Mouse (Mus musculus) midbrain, embryonic 16.5 days (tissue): ENCODE results near the gene Dock1. TPM values are rescaled to one million over a fixed set of nuclear protein-coding genes. Genes with fewer than 3 reads are reported as not detected.
A peak's percentile ranks its signal among the peaks of the same experiment; 100 is the strongest.

Experiments
- ATAC-seq: fragments of 200-750 bp; cut with Nextera tagmentation; 2 replicates; pipeline ENCODE4 v1.8.0; 2017; ENCODE audit warnings: moderate TSS enrichment
- H3K27ac ChIP-seq: fragments of 300-500 bp; sonication (generic); 2 replicates; pipeline ENCODE4 v1.5.1; 2014; ENCODE audit warnings: mild to moderate bottlenecking, low read length, mixed read lengths
- H3K27me3 ChIP-seq: fragments of 300-500 bp; sonication (generic); 2 replicates; pipeline ENCODE4 v1.6.1; 2014; ENCODE audit warnings: low read depth, low read length, mixed read lengths; ENCODE audit not compliant: control insufficient read depth, insufficient read depth
- H3K36me3 ChIP-seq: fragments of 300-500 bp; sonication (generic); 2 replicates; pipeline ENCODE4 v1.6.1; 2014; ENCODE audit warnings: mild to moderate bottlenecking, low read length, moderate library complexity, mixed read lengths; ENCODE audit not compliant: control insufficient read depth, insufficient read depth
- H3K4me1 ChIP-seq: fragments of 300-500 bp; sonication (generic); 2 replicates; pipeline ENCODE4 v1.6.1; 2014; ENCODE audit warnings: mild to moderate bottlenecking, low read length, mixed read lengths; ENCODE audit not compliant: control insufficient read depth, insufficient read depth
- H3K4me2 ChIP-seq: fragments of 300-500 bp; sonication (generic); 2 replicates; pipeline ENCODE4 v1.6.1; 2014; ENCODE audit warnings: mild to moderate bottlenecking, low read length, mixed read lengths
- H3K4me3 ChIP-seq: fragments of 300-500 bp; sonication (generic); 2 replicates; pipeline ENCODE4 v1.5.1; 2014; ENCODE audit warnings: low read depth, mild to moderate bottlenecking, low read length, moderate library complexity, mixed read lengths
- H3K9ac ChIP-seq: fragments of 300-500 bp; sonication (generic); 2 replicates; pipeline ENCODE4 v1.6.1; 2014; ENCODE audit warnings: low read depth, low read length, mixed read lengths
- H3K9me3 ChIP-seq: fragments of 300-500 bp; sonication (generic); replicated peaks from 2 replicates; pipeline ENCODE4 v1.6.1; 2014; ENCODE audit warnings: mild to moderate bottlenecking, low read length, mixed read lengths; ENCODE audit not compliant: control insufficient read depth, poor library complexity, severe bottlenecking
- WGBS: fragments of 180-500 bp; shearing (Covaris S2); extraction: QIAGEN DNeasy Blood & Tissue Kit; methylation state at CpG from one replicate; pipeline ENCODE4 v1.1.7; 2014; 5-methylcytosine and 5-hydroxymethylcytosine counted together
- polyA plus RNA-seq: library from polyadenylated mRNA; unstranded; fragments of >200 nt; fragmentation: Nextera tagmentation; extraction: Ambion mirVana; gene quantifications from 2 replicates; pipeline ENCODE4 v1.2.1, GENCODE M21; 2015

The Dock1 gene
- polyA plus RNA-seq, 1 experiment from 2014 or later: 5.5 TPM

- WGBS: 77% methylated on average over 5 of the region's 5 CpGs
- H3K9ac ChIP-seq: no peak overlapping the region
- ATAC-seq: no peak
- no peaks in the 10 kb centered on the region for H3K36me3 ChIP-seq
- no peaks in the 10 kb centered on the region for H3K9me3 ChIP-seq
- no peak overlapping the region for H3K4me2 ChIP-seq
- H3K27ac ChIP-seq: no peak overlapping the region
- no peak overlapping the region for H3K4me3 ChIP-seq
- no peaks in the 10 kb centered on the region for H3K27me3 ChIP-seq
- no peaks in the 10 kb centered on the region for H3K4me1 ChIP-seq
These were observed 32.0 kb downstream of the Dock1 start for GRCm38 (mm10) chr7:134702481-134702880.

- WGBS: 83% methylated on average over 2 of the region's 2 CpGs
- H3K4me2 ChIP-seq: no peak overlapping the region
- H3K9me3 ChIP-seq: no peaks in the 10 kb centered on the region
- no peak overlapping the region for H3K4me3 ChIP-seq
- H3K36me3 ChIP-seq: no peaks in the 10 kb centered on the region
- no peaks in the 10 kb centered on the region for H3K27me3 ChIP-seq
- no peaks in the 10 kb centered on the region for H3K4me1 ChIP-seq
- ATAC-seq: no peak
- no peak overlapping the region for H3K27ac ChIP-seq
- H3K9ac ChIP-seq: no peak overlapping the region
These were observed 33.2 kb downstream of the Dock1 start for GRCm38 (mm10) chr7:134703704-134704103.

GRCm38 (mm10) chr7:134709226-134709853 lies 38.9 kb downstream of the Dock1 start:
- Histone ChIP-seq H3K27ac (peak overlapping the region; percentile 15; the same call in 1 of the 2 replicates), H3K4me1 (no peaks in the 10 kb centered on the region; the same call in 1 of the 2 replicates), H3K9ac (0 out of 2 replicates have a peak overlapping the region, but pooled peaks have one; percentile 11), H3K9me3 (no peaks in the 10 kb centered on the region), H3K4me3 (no peak overlapping the region), H3K36me3 (no peaks in the 10 kb centered on the region), H3K4me2 (no peak overlapping the region), H3K27me3 (no peaks in the 10 kb centered on the region)
- ATAC-seq: peak; percentile 82
- 12% methylated on average over 5 of the region's 5 CpGs for WGBS

GRCm38 (mm10) chr7:134711576-134711975 lies 41.1 kb downstream of the Dock1 start:
- Histone ChIP-seq H3K27me3 (no peaks in the 10 kb centered on the region), H3K36me3 (no peaks in the 10 kb centered on the region), H3K4me3 (no peak overlapping the region), H3K4me1 (no peaks in the 10 kb centered on the region; the same call in 1 of the 2 replicates), H3K27ac (no peak overlapping the region), H3K4me2 (no peak overlapping the region), H3K9me3 (no peaks in the 10 kb centered on the region), H3K9ac (no peak overlapping the region)
- ATAC-seq: no peak
- WGBS: 92% methylated on average over 1 of the region's 1 CpGs

- H3K4me1 ChIP-seq: no peaks in the 10 kb centered on the region; the same call in 1 of the 2 replicates
- no peaks in the 10 kb centered on the region for H3K9me3 ChIP-seq
- 77% methylated on average over 3 of the region's 3 CpGs for WGBS
- ATAC-seq: no peak
- no peak overlapping the region for H3K27ac ChIP-seq
- no peak overlapping the region for H3K4me3 ChIP-seq
- no peaks in the 10 kb centered on the region for H3K27me3 ChIP-seq
- no peak overlapping the region for H3K4me2 ChIP-seq
- H3K9ac ChIP-seq: no peak overlapping the region
- no peaks in the 10 kb centered on the region for H3K36me3 ChIP-seq
These were observed 49.0 kb downstream of the Dock1 start for GRCm38 (mm10) chr7:134719406-134719805.

- Histone ChIP-seq H3K27me3 (no peaks in the 10 kb centered on the region), H3K36me3 (no peaks in the 10 kb centered on the region), H3K4me1 (peaks cover 15% of the 10 kb centered on the region), H3K9me3 (no peaks in the 10 kb centered on the region), H3K9ac (no peak overlapping the region), H3K4me3 (no peak overlapping the region), H3K4me2 (no peak overlapping the region), H3K27ac (no peak overlapping the region)
- 97% methylated on average over 7 of the region's 7 CpGs for WGBS
- ATAC-seq: no peak
These were observed 51.9 kb downstream of the Dock1 start for GRCm38 (mm10) chr7:134722361-134722760.

GRCm38 (mm10) chr7:134722955-134723354 lies 52.5 kb downstream of the Dock1 start:
- no peaks in the 10 kb centered on the region for H3K9me3 ChIP-seq
- no peak overlapping the region for H3K27ac ChIP-seq
- no peak for ATAC-seq
- WGBS: 90% methylated on average over 9 of the region's 9 CpGs
- H3K4me1 ChIP-seq: peaks cover 15% of the 10 kb centered on the region
- no peaks in the 10 kb centered on the region for H3K27me3 ChIP-seq
- H3K36me3 ChIP-seq: no peaks in the 10 kb centered on the region
- H3K4me2 ChIP-seq: no peak overlapping the region
- H3K9ac ChIP-seq: no peak overlapping the region
- H3K4me3 ChIP-seq: no peak overlapping the region

GRCm38 (mm10) chr7:134723509-134723908 lies 53.1 kb downstream of the Dock1 start:
- no peak for ATAC-seq
- no peak overlapping the region for H3K9ac ChIP-seq
- H3K4me1 ChIP-seq: peaks cover 15% of the 10 kb centered on the region
- no peaks in the 10 kb centered on the region for H3K36me3 ChIP-seq
- no peak overlapping the region for H3K4me3 ChIP-seq
- H3K27ac ChIP-seq: no peak overlapping the region
- no peaks in the 10 kb centered on the region for H3K9me3 ChIP-seq
- 86% methylated on average over 5 of the region's 5 CpGs for WGBS
- no peak overlapping the region for H3K4me2 ChIP-seq
- no peaks in the 10 kb centered on the region for H3K27me3 ChIP-seq

- WGBS: 17% methylated on average over 7 of the region's 7 CpGs
- no peak overlapping the region; the same call in 1 of the 2 replicates for H3K9ac ChIP-seq
- no peak overlapping the region for H3K27ac ChIP-seq
- no peak for ATAC-seq
- no peaks in the 10 kb centered on the region for H3K36me3 ChIP-seq
- H3K4me1 ChIP-seq: peaks cover 15% of the 10 kb centered on the region
- no peaks in the 10 kb centered on the region for H3K9me3 ChIP-seq
- H3K27me3 ChIP-seq: no peaks in the 10 kb centered on the region
- 0 out of 2 replicates have a peak overlapping the region, but pooled peaks have one; percentile 15 for H3K4me2 ChIP-seq
- H3K4me3 ChIP-seq: no peak overlapping the region
These were observed 54.4 kb downstream of the Dock1 start for GRCm38 (mm10) chr7:134724841-134725240.
